Mouse (Mus musculus): Measurements from ENCODE around the gene Ccnd3.
A peak's percentile ranks its signal among the peaks of the same experiment; 100 is the strongest.
"Not testable (repeated sequence)": the region's sequence is repeated elsewhere in the genome, so short reads cannot be mapped to it uniquely, and the experiment has no call there.

The Ccnd3 gene

GRCm38 (mm10) chr17:47595248-47596161 is 90.7 kb downstream of the Ccnd3 start:
- peak; percentile 58 for DNase-seq (ENCODE audit: low spot score)

GRCm38 (mm10) chr17:47596162-47596838 is 91.4 kb downstream of the Ccnd3 start:
- DNase-seq (ENCODE audit: low spot score) = no peak

- DNase-seq (ENCODE audit: low spot score) = no peak
These were observed 92.0 kb downstream of the Ccnd3 start for GRCm38 (mm10) chr17:47596839-47597164.

- no peak for DNase-seq (ENCODE audit: low spot score)
These were observed 92.4 kb downstream of the Ccnd3 start for GRCm38 (mm10) chr17:47597261-47597660.

- peak; percentile 55 for DNase-seq (ENCODE audit: low spot score)
These were observed 93.2 kb downstream of the Ccnd3 start for GRCm38 (mm10) chr17:47597838-47598579.

- not testable (repeated sequence) for DNase-seq (ENCODE audit: low spot score)
These were observed 93.9 kb downstream of the Ccnd3 start for GRCm38 (mm10) chr17:47598580-47599304.

GRCm38 (mm10) chr17:47599511-47600297 is 94.9 kb downstream of the Ccnd3 start:
- no peak for DNase-seq (ENCODE audit: low spot score)

GRCm38 (mm10) chr17:47600601-47601388 is 95.9 kb downstream of the Ccnd3 start:
- DNase-seq (ENCODE audit: low spot score) = no peak

- no peak for DNase-seq (ENCODE audit: low spot score)
These were observed 96.5 kb downstream of the Ccnd3 start for GRCm38 (mm10) chr17:47601389-47601755.

- DNase-seq (ENCODE audit: low spot score) = no peak
These were observed 97.4 kb downstream of the Ccnd3 start for GRCm38 (mm10) chr17:47602289-47602688.

GRCm38 (mm10) chr17:47606220-47606619 is 101.4 kb downstream of the Ccnd3 start:
- DNase-seq (ENCODE audit: low spot score) = no peak

GRCm38 (mm10) chr17:47609182-47609581 is 104.3 kb downstream of the Ccnd3 start:
- DNase-seq (ENCODE audit: low spot score) = no peak

GRCm38 (mm10) chr17:47610849-47611660 is 106.2 kb downstream of the Ccnd3 start, which contains the start of the genes Bysl, Med20 and Gm20517:
Gene Bysl (minus strand): TSS chr17:47611492.
Gene Med20 (plus strand): TSS chr17:47611582.
Gene Gm20517 (plus strand): TSS chr17:47611589.
- peak; percentile 98 for DNase-seq (ENCODE audit: low spot score)

GRCm38 (mm10) chr17:47611661-47611982 is 106.8 kb downstream of the Ccnd3 start:
- no peak for DNase-seq (ENCODE audit: low spot score)

- peak; percentile 59 for DNase-seq (ENCODE audit: low spot score)
These were observed 109.2 kb downstream of the Ccnd3 start for GRCm38 (mm10) chr17:47614018-47614417.

GRCm38 (mm10) chr17:47616119-47616518 is 111.3 kb downstream of the Ccnd3 start:
- DNase-seq (ENCODE audit: low spot score) = no peak

GRCm38 (mm10) chr17:47616652-47617051 is 111.8 kb downstream of the Ccnd3 start:
- DNase-seq (ENCODE audit: low spot score) = no peak

GRCm38 (mm10) chr17:47617605-47618307 is 112.9 kb downstream of the Ccnd3 start:
- DNase-seq (ENCODE audit: low spot score) = no peak

Measured in testis, postnatal 10 days (tissue).